Mouse (Mus musculus) liver, embryonic 11.5 days (tissue): ENCODE data around the gene Nphs1. TPM values are rescaled to one million over a fixed set of nuclear protein-coding genes. Genes with fewer than 3 reads are reported as not detected.

Experiments used
- ATAC-seq: fragments of 200-750 bp; cut with Nextera tagmentation; replicated peaks from 2 replicates; pipeline ENCODE4 v1.8.0; 2017; ENCODE audit warnings: moderate number of reproducible peaks, mild to moderate bottlenecking, moderate TSS enrichment, moderate library complexity; ENCODE audit not compliant: low FRiP score
- DNase-seq: peaks from one replicate; pipeline ENCODE4 v3.0.0-alpha.2; 2017; ENCODE audit warnings: low spot score
- H3K27ac ChIP-seq: fragments of 300-500 bp; sonication (generic); 2 replicates; pipeline ENCODE4 v1.5.1; 2014; ENCODE audit warnings: mild to moderate bottlenecking, low read depth, low read length, control low read depth
- H3K27me3 ChIP-seq: fragments of 300-500 bp; sonication (generic); replicated peaks from 2 replicates; pipeline ENCODE4 v1.6.1; 2014; ENCODE audit warnings: low read length, mixed read lengths; ENCODE audit not compliant: control insufficient read depth, insufficient read depth
- H3K36me3 ChIP-seq: fragments of 300-500 bp; sonication (generic); 2 replicates; pipeline ENCODE4 v1.6.1; 2014; ENCODE audit warnings: mild to moderate bottlenecking, low read length, moderate library complexity, mixed read lengths; ENCODE audit not compliant: control insufficient read depth, insufficient read depth
- H3K4me1 ChIP-seq: fragments of 300-500 bp; sonication (generic); replicated peaks from 2 replicates; pipeline ENCODE4 v1.6.1; 2014; ENCODE audit warnings: low read length, mixed read lengths; ENCODE audit not compliant: control insufficient read depth, insufficient read depth
- H3K4me2 ChIP-seq: fragments of 300-500 bp; sonication (generic); 2 replicates; pipeline ENCODE4 v1.6.1; 2014; ENCODE audit warnings: mild to moderate bottlenecking, control low read depth, moderate library complexity
- H3K4me3 ChIP-seq: fragments of 300-500 bp; sonication (generic); 2 replicates; pipeline ENCODE4 v1.5.1; 2014; ENCODE audit warnings: low read depth, low read length, control low read depth
- H3K9ac ChIP-seq: fragments of 300-500 bp; sonication (generic); 2 replicates; pipeline ENCODE4 v1.6.1; 2014; ENCODE audit warnings: low read depth, low read length, control low read depth
- H3K9me3 ChIP-seq: fragments of 300-500 bp; sonication (generic); 2 replicates; pipeline ENCODE4 v1.6.1; 2016; ENCODE audit warnings: low read length, inconsistent platforms, mixed read lengths; ENCODE audit not compliant: control insufficient read depth
- WGBS: fragments of 180-500 bp; shearing (Covaris S2); extraction: QIAGEN DNeasy Blood & Tissue Kit; methylation state at CpG from one replicate; pipeline ENCODE4 v1.1.7; 2014; 5-methylcytosine and 5-hydroxymethylcytosine counted together
- polyA plus RNA-seq: library from polyadenylated mRNA; unstranded; fragments of >200 nt; fragmentation: Nextera tagmentation; extraction: Ambion mirVana; gene quantifications from 2 replicates; pipeline ENCODE4 v1.2.1, GENCODE M21; 2014

The Nphs1 gene
- polyA plus RNA-seq = 0.26 and 0.27 TPM in 2 replicates

- ATAC-seq (no peak), DNase-seq (no peak)
- Histone ChIP-seq H3K9me3 (no peaks in the 10 kb centered on the region), H3K27ac (no peak within 1 kb of the TSS), H3K4me3 (no peak within 1 kb of the TSS), H3K4me2 (peak within 1 kb of the TSS; percentile 22; the same call in 1 of the 2 replicates), H3K36me3 (no peaks in the 10 kb centered on the region), H3K27me3 (peaks cover 98% of the 10 kb centered on the region), H3K9ac (no peak within 1 kb of the TSS), H3K4me1 (peaks cover 6% of the 10 kb centered on the region; the same call in 1 of the 2 replicates)
- WGBS = 6% methylated on average over 16 of the region's 16 CpGs
These were observed at the start of gene Nphs1, which contains the start of gene Kirrel2 for GRCm38 (mm10) chr7:30457629-30458330. Nphs1 (plus strand) TSS chr7:30458315. Kirrel2 (minus strand) TSS chr7:30457690.

GRCm38 (mm10) chr7:30408639-30409038, 49.5 kb upstream of the Nphs1 start:
- Histone ChIP-seq H3K9me3 (no peaks in the 10 kb centered on the region), H3K4me2 (no peak overlapping the region), H3K36me3 (no peaks in the 10 kb centered on the region), H3K27ac (no peak overlapping the region), H3K9ac (no peak overlapping the region), H3K4me3 (no peak overlapping the region), H3K27me3 (no peaks in the 10 kb centered on the region), H3K4me1 (no peaks in the 10 kb centered on the region)
- DNase-seq (no peak), ATAC-seq (no peak)
- WGBS = 69% methylated on average over 3 of the region's 3 CpGs

GRCm38 (mm10) chr7:30409789-30410188, 48.3 kb upstream of the Nphs1 start:
- H3K27ac ChIP-seq = no peak overlapping the region
- no peak overlapping the region for H3K9ac ChIP-seq
- ATAC-seq (no peak), DNase-seq (no peak)
- H3K4me3 ChIP-seq = no peak overlapping the region
- WGBS = 56% methylated on average over 2 of the region's 2 CpGs
- H3K4me2 ChIP-seq = no peak overlapping the region
- H3K4me1 ChIP-seq = no peaks in the 10 kb centered on the region
- no peaks in the 10 kb centered on the region for H3K36me3 ChIP-seq
- no peaks in the 10 kb centered on the region for H3K9me3 ChIP-seq
- no peaks in the 10 kb centered on the region for H3K27me3 ChIP-seq

- H3K27me3 ChIP-seq = no peaks in the 10 kb centered on the region
- no peak for DNase-seq
- no peak overlapping the region for H3K27ac ChIP-seq
- WGBS = 49% methylated on average over 3 of the region's 3 CpGs
- H3K4me2 ChIP-seq = no peak overlapping the region
- no peak overlapping the region for H3K9ac ChIP-seq
- H3K4me3 ChIP-seq = no peak overlapping the region
- no peaks in the 10 kb centered on the region for H3K4me1 ChIP-seq
- no peak for ATAC-seq
- no peaks in the 10 kb centered on the region for H3K9me3 ChIP-seq
- no peaks in the 10 kb centered on the region for H3K36me3 ChIP-seq
These were observed 47.1 kb upstream of the Nphs1 start for GRCm38 (mm10) chr7:30411023-30411422.

- Histone ChIP-seq H3K36me3 (no peaks in the 10 kb centered on the region), H3K9ac (no peak overlapping the region), H3K4me2 (no peak overlapping the region), H3K27me3 (no peaks in the 10 kb centered on the region), H3K9me3 (no peaks in the 10 kb centered on the region), H3K27ac (no peak overlapping the region), H3K4me3 (no peak overlapping the region), H3K4me1 (no peaks in the 10 kb centered on the region)
- WGBS = 25% methylated on average over 4 of the region's 4 CpGs
- ATAC-seq (no peak), DNase-seq (no peak)
These were observed 45.4 kb upstream of the Nphs1 start for GRCm38 (mm10) chr7:30412735-30413147.

- Histone ChIP-seq H3K4me1 (no peaks in the 10 kb centered on the region), H3K9me3 (no peaks in the 10 kb centered on the region), H3K4me2 (no peak within 1 kb of the TSS), H3K27me3 (no peaks in the 10 kb centered on the region), H3K36me3 (no peaks in the 10 kb centered on the region), H3K9ac (no peak within 1 kb of the TSS), H3K4me3 (peak within 1 kb of the TSS; percentile 27), H3K27ac (no peak within 1 kb of the TSS)
- DNase-seq (no peak), ATAC-seq (no peak)
- WGBS = 34% methylated on average over 5 of the region's 5 CpGs
These were observed 44.5 kb upstream of the Nphs1 start, which contains the start of gene Tyrobp for GRCm38 (mm10) chr7:30413596-30413995. Tyrobp (plus strand) TSS chr7:30413760.

GRCm38 (mm10) chr7:30417856-30418255, 40.3 kb upstream of the Nphs1 start:
- Histone ChIP-seq H3K9ac (no peak overlapping the region), H3K27ac (no peak overlapping the region), H3K4me2 (peak overlapping the region; percentile 28), H3K27me3 (no peaks in the 10 kb centered on the region), H3K4me3 (no peak overlapping the region), H3K4me1 (0 out of 2 replicates have a peak, but pooled peaks cover 2% of the 10 kb centered on the region), H3K9me3 (no peaks in the 10 kb centered on the region), H3K36me3 (no peaks in the 10 kb centered on the region)
- DNase-seq (no peak), ATAC-seq (no peak)
- WGBS = 57% methylated on average over 9 of the region's 9 CpGs

- no peaks in the 10 kb centered on the region for H3K27me3 ChIP-seq
- ATAC-seq (0 out of 2 replicates have a peak, but pooled peaks have one; percentile 21), DNase-seq (no peak)
- H3K9ac ChIP-seq = no peak within 1 kb of the TSS
- peak within 1 kb of the TSS; percentile 74 for H3K4me2 ChIP-seq
- no peaks in the 10 kb centered on the region for H3K9me3 ChIP-seq
- H3K4me3 ChIP-seq = peak within 1 kb of the TSS; percentile 5; the same call in 1 of the 2 replicates
- H3K27ac ChIP-seq = peak within 1 kb of the TSS; percentile 39; the same call in 1 of the 2 replicates
- H3K36me3 ChIP-seq = no peaks in the 10 kb centered on the region
- H3K4me1 ChIP-seq = 0 out of 2 replicates have a peak, but pooled peaks cover 5% of the 10 kb centered on the region
- WGBS = 30% methylated on average over 10 of the region's 10 CpGs
These were observed 38.3 kb upstream of the Nphs1 start, which contains the start of gene Hcst for GRCm38 (mm10) chr7:30419561-30420499. Hcst (minus strand) TSS chr7:30419854.
